In genomic region chrX:136740791-136741650, GRCm38 (mm10) we compare ENCODE assay signal across 7 mouse cellular contexts. TPM values are rescaled to one million over a fixed set of nuclear protein-coding genes. Genes with fewer than 3 reads are reported as not detected.
DNase-seq lines count a peak whose midpoint lies in the region; ATAC-seq lines count a peak whose summit lies in the region.

No protein-coding gene starts in this region.

- DNase-seq in adrenal gland, adult (ENCODE audit: inconsistent age in 2 of 2, low spot score in 1 of 2): peak; percentile 95
- peak; percentile 78 for DNase-seq in gastrocnemius, postnatal 10 days
- peak; percentile 93 for DNase-seq in induced T-regulatory cell, adult 2 months (ENCODE audit: low read depth)
- DNase-seq in left cerebral cortex, adult 9 months (ENCODE audit: low spot score in 2 of 2): peak; percentile 96 to 99
- peak; percentile 96 to 98 for DNase-seq in right cerebral cortex, postnatal 36 days (ENCODE audit: low spot score in 2 of 2)

- ATAC-seq in common myeloid progenitor, adult 5-6 weeks (replicated peaks; ENCODE audit: low read depth, poor library complexity, severe bottlenecking): peak; percentile 87
- ATAC-seq in megakaryocyte progenitor cell, adult 5-6 weeks (replicated peaks; ENCODE audit: poor library complexity): peak; percentile 77

RNA-seq across cellular contexts. Expression of gene Morf4l2, which starts 2.5 kb away (rescaled TPM):
- 569 and 640 TPM in 2 replicates for total RNA-seq in common myeloid progenitor, adult 5-6 weeks (2017)
- 100 to 1,000 TPM; 188 to 232 TPM for total RNA-seq in gastrocnemius, postnatal 10 days (2021)
- total RNA-seq in megakaryocyte progenitor cell, adult 5-6 weeks (2015): 250 and 251 TPM in 2 replicates
- total RNA-seq in megakaryocyte progenitor cell, adult 5-6 weeks (2017): 707 and 925 TPM in 2 replicates

RNA-seq across cellular contexts. Expression of gene Tceal1, which starts 33.2 kb away (rescaled TPM):
- total RNA-seq in common myeloid progenitor, adult 5-6 weeks (2017): 2.5 and 5.3 TPM in 2 replicates
- total RNA-seq in gastrocnemius, postnatal 10 days (2021): 1 to 10 TPM; 5.1 to 5.2 TPM
- total RNA-seq in megakaryocyte progenitor cell, adult 5-6 weeks (2015): 0.83 and 1.3 TPM in 2 replicates
- 0.33 and 0.88 TPM in 2 replicates for total RNA-seq in megakaryocyte progenitor cell, adult 5-6 weeks (2017)

RNA-seq across cellular contexts. Expression of gene Glra4, which starts 38.9 kb away (rescaled TPM):
- total RNA-seq in common myeloid progenitor, adult 5-6 weeks (2017): 0.09 TPM in 1 of 2 replicates, not detected in the other
- total RNA-seq in gastrocnemius, postnatal 10 days (2021): not detected
- total RNA-seq in megakaryocyte progenitor cell, adult 5-6 weeks (2015): not detected in 2 replicates
- not detected in 2 replicates for total RNA-seq in megakaryocyte progenitor cell, adult 5-6 weeks (2017)

Comparison
In these comparisons a context has a peak if more than half of its experiments do, and no peak if none do; other contexts are left out.
1. Peak in every context shown above with its lines: DNase-seq and ATAC-seq.